Comparison of ENCODE assay signal across 8 mouse cellular contexts in genomic region chr9:23462949-23463608, GRCm38 (mm10).
A peak's percentile ranks its signal among the peaks of the same experiment; 100 is the strongest.
DNase-seq lines count a peak whose midpoint lies in the region; ATAC-seq and TF ChIP-seq lines count a peak whose summit lies in the region.

No protein-coding gene starts in this region.

- no peaks in the 10 kb centered on the region for H3K36me3 ChIP-seq in heart, postnatal 0 days (replicated peaks; ENCODE audit: control insufficient read depth, insufficient read depth, low read length)
- no peaks in the 10 kb centered on the region for H3K36me3 ChIP-seq in MEL (ENCODE audit: control insufficient read depth in 1 of 2, insufficient read depth in 2 of 2, low read length in 2 of 2)
- H3K36me3 ChIP-seq in forebrain, embryonic 14.5 days (ENCODE audit: control insufficient read depth, insufficient read depth, low read length) = no peaks in the 10 kb centered on the region
- H3K36me3 ChIP-seq in midbrain, embryonic 14.5 days (ENCODE audit: control insufficient read depth, insufficient read depth, low read length) = no peaks in the 10 kb centered on the region

- TF ChIP-seq EP300 in heart, postnatal 0 days (IDR thresholded peaks at IDR 0.05; ENCODE audit: low read depth) = no peak
- TF ChIP-seq EP300 in MEL (IDR thresholded peaks at IDR 0.05; ENCODE audit: low read depth in 1 of 2, low read length in 2 of 2) = no peak

- H3K27me3 ChIP-seq in heart, postnatal 0 days (ENCODE audit: control insufficient read depth, insufficient read depth, low read length) = no peaks in the 10 kb centered on the region
- H3K27me3 ChIP-seq in MEL (ENCODE audit: control insufficient read depth in 1 of 2, insufficient read depth in 2 of 2, low read length in 2 of 2) = no peaks in the 10 kb centered on the region
- no peaks in the 10 kb centered on the region for H3K27me3 ChIP-seq in forebrain, embryonic 14.5 days (replicated peaks; ENCODE audit: control insufficient read depth, insufficient read depth, low read length)
- no peaks in the 10 kb centered on the region for H3K27me3 ChIP-seq in midbrain, embryonic 14.5 days (ENCODE audit: control insufficient read depth, insufficient read depth, low read length)

- H3K9ac ChIP-seq in heart, postnatal 0 days (replicated peaks; ENCODE audit: low read depth, low read length) = no peak overlapping the region
- no peak overlapping the region for H3K9ac ChIP-seq in MEL (ENCODE audit: control insufficient read depth, low read depth, low read length, poor library complexity, severe bottlenecking)
- no peak overlapping the region for H3K9ac ChIP-seq in forebrain, embryonic 14.5 days (ENCODE audit: low read length)
- no peak overlapping the region for H3K9ac ChIP-seq in midbrain, embryonic 14.5 days (replicated peaks; ENCODE audit: low read length)

- H3K27ac ChIP-seq in heart, postnatal 0 days (ENCODE audit: low read depth) = no peak overlapping the region
- no peak overlapping the region for H3K27ac ChIP-seq in MEL (ENCODE audit: control insufficient read depth, low read depth, low read length)
- no peak overlapping the region for H3K27ac ChIP-seq in forebrain, embryonic 14.5 days (ENCODE audit: low read depth, low read length)
- H3K27ac ChIP-seq in midbrain, embryonic 14.5 days (replicated peaks; ENCODE audit: low read depth, low read length) = no peak overlapping the region

- H3K4me1 ChIP-seq in heart, postnatal 0 days (ENCODE audit: control insufficient read depth, insufficient read depth) = no peaks in the 10 kb centered on the region; the same call in 1 of the 2 replicates
- no peaks in the 10 kb centered on the region for H3K4me1 ChIP-seq in MEL (ENCODE audit: control insufficient read depth in 1 of 2, insufficient read depth in 2 of 2, low read length in 2 of 2)
- H3K4me1 ChIP-seq in forebrain, embryonic 14.5 days (ENCODE audit: control insufficient read depth, insufficient read depth, low read length) = peaks cover 7% of the 10 kb centered on the region
- H3K4me1 ChIP-seq in midbrain, embryonic 14.5 days (ENCODE audit: control insufficient read depth, insufficient read depth, low read length) = 0 out of 2 replicates have a peak, but pooled peaks cover 3% of the 10 kb centered on the region

- H3K79me2 ChIP-seq in MEL (ENCODE audit: control insufficient read depth, insufficient read depth, low read length, poor library complexity) = no peaks in the 10 kb centered on the region

- TF ChIP-seq CTCF in heart, postnatal 0 days (IDR thresholded peaks at IDR 0.05; ENCODE audit: low read depth) = peak; percentile 67
- peak; percentile 7 to 37 (median 11); a peak in 2 of 6 replicates for TF ChIP-seq CTCF in MEL (IDR thresholded peaks at IDR 0.05 in 2 of 3, conservative IDR thresholded peaks at IDR 0.05 in 1 of 3; ENCODE audit: control insufficient read depth in 1 of 3, insufficient read depth in 1 of 3, low read depth in 2 of 3, low read length in 3 of 3, poor library complexity in 1 of 3, severe bottlenecking in 1 of 3)

- intact Hi-C loops in heart, postnatal 25 days (cut with DNase I) = no loop called here

- TF ChIP-seq POLR2A in MEL (IDR thresholded peaks at IDR 0.05; ENCODE audit: control insufficient read depth in 1 of 2, insufficient read depth in 1 of 2, low read depth in 1 of 2, low read length in 2 of 2, poor library complexity in 1 of 2) = no peak

- no peak overlapping the region for H3K4me3 ChIP-seq in heart, postnatal 0 days (ENCODE audit: low read depth, low read length)
- H3K4me3 ChIP-seq in MEL (ENCODE audit: control insufficient read depth in 1 of 2, insufficient read depth in 1 of 2, low read depth in 2 of 2, low read length in 2 of 2) = no peak overlapping the region
- H3K4me3 ChIP-seq in forebrain, embryonic 14.5 days (ENCODE audit: low read depth, low read length) = no peak overlapping the region
- no peak overlapping the region for H3K4me3 ChIP-seq in midbrain, embryonic 14.5 days (replicated peaks; ENCODE audit: low read depth, low read length)

- no peaks in the 10 kb centered on the region for H3K9me3 ChIP-seq in heart, postnatal 0 days (replicated peaks; ENCODE audit: control insufficient read depth, low read length)
- no peaks in the 10 kb centered on the region for H3K9me3 ChIP-seq in MEL (replicated peaks; ENCODE audit: insufficient read depth, low read length)
- no peaks in the 10 kb centered on the region for H3K9me3 ChIP-seq in forebrain, embryonic 14.5 days (replicated peaks; ENCODE audit: control insufficient read depth, low read length)
- no peaks in the 10 kb centered on the region for H3K9me3 ChIP-seq in midbrain, embryonic 14.5 days (ENCODE audit: control insufficient read depth, low read length)

- peak; percentile 36; the same call in 1 of the 2 replicates for ATAC-seq in heart, postnatal 0 days (ENCODE audit: insufficient read depth, low read depth)
- ATAC-seq in forebrain, embryonic 14.5 days = peak; percentile 89
- peak; percentile 76 for ATAC-seq in midbrain, embryonic 14.5 days (ENCODE audit: low FRiP score, low TSS enrichment)
- ATAC-seq in erythroblast, adult 5-6 weeks (replicated peaks; ENCODE audit: low FRiP score, poor library complexity, severe bottlenecking) = no peak

- DNase-seq in heart, postnatal 0 days (ENCODE audit: low spot score) = peak; percentile 57
- DNase-seq in heart, postnatal 25 days (ENCODE audit: low spot score) = no peak
- DNase-seq in MEL (ENCODE audit: low read depth, low spot score) = peak; percentile 19
- DNase-seq in forebrain, embryonic 14.5 days (ENCODE audit: low spot score) = peak; percentile 95
- DNase-seq in layer of hippocampus, adult 8-10 months (ENCODE audit: low spot score in 2 of 2) = peak; percentile 17 to 23
- DNase-seq in midbrain, embryonic 14.5 days = peak; percentile 93
- DNase-seq in spleen, postnatal 10 days (ENCODE audit: low spot score in 2 of 2) = no peak

- 29% methylated on average over 3 of the region's 3 CpGs for WGBS in heart, postnatal 0 days
- 35% methylated on average over 3 of the region's 3 CpGs for WGBS in forebrain, embryonic 14.5 days
- WGBS in midbrain, embryonic 14.5 days = 52% methylated on average over 3 of the region's 3 CpGs

- peak; percentile 36 for TF ChIP-seq RAD21 in MEL (IDR thresholded peaks at IDR 0.05; ENCODE audit: low read depth, low read length)

- no peak overlapping the region for H3K4me2 ChIP-seq in heart, postnatal 0 days (ENCODE audit: low read depth, low read length)
- no peak overlapping the region for H3K4me2 ChIP-seq in forebrain, embryonic 14.5 days (ENCODE audit: low read length)
- no peak overlapping the region for H3K4me2 ChIP-seq in midbrain, embryonic 14.5 days (ENCODE audit: low read length)

TF ChIP-seq in MEL, 35 proteins besides CTCF, POLR2A, EP300 and RAD21:
- TF ChIP-seq NELFE (IDR thresholded peaks at IDR 0.05; ENCODE audit: low read depth, low read length) (no peak), UBTF (IDR thresholded peaks at IDR 0.05; ENCODE audit: borderline replicate concordance, insufficient read depth, low read depth, low read length) (no peak), HCFC1 (IDR thresholded peaks at IDR 0.05; ENCODE audit: low read depth, low read length) (no peak), POLR2AphosphoS5 (IDR thresholded peaks at IDR 0.05; ENCODE audit: borderline replicate concordance, low read depth, low read length) (no peak), TAL1 (IDR thresholded peaks at IDR 0.05; ENCODE audit: low read length) (no peak), ZC3H11A (IDR thresholded peaks at IDR 0.05; ENCODE audit: low read depth, low read length) (no peak), SMC3 (IDR thresholded peaks at IDR 0.05; ENCODE audit: low read depth, low read length) (peak; percentile 34)

Comparison
In these comparisons a context has a peak if more than half of its experiments do, and no peak if none do; other contexts are left out.
1. DNase-seq: peak in heart, postnatal 0 days (single experiment), MEL (single experiment), forebrain, embryonic 14.5 days (single experiment), layer of hippocampus, adult 8-10 months (2 of 2) and midbrain, embryonic 14.5 days (single experiment); none in heart, postnatal 25 days (single experiment) and spleen, postnatal 10 days (0 of 2).